Mouse (Mus musculus) kidney, adult 2 months (tissue): ENCODE results near the gene Alb.

Experiments
- CTCF ChIP-seq: fragments of 200-500 bp; conservative IDR thresholded peaks from 2 replicates; pipeline ENCODE4 v1.5.1; 2011; ENCODE audit warnings: low read depth, mild to moderate bottlenecking, control low read depth, low read length, moderate library complexity, mixed read lengths; ENCODE audit not compliant: insufficient read depth, insufficient read length
- POLR2A ChIP-seq: fragments of 200-500 bp; IDR thresholded peaks from one replicate; pipeline ENCODE4 v1.6.1; 2011; ENCODE audit warnings: low read depth, low read length, control low read depth

- no peak for TF ChIP-seq POLR2A
- TF ChIP-seq CTCF: no peak
Observed at GRCm38 (mm10) chr5:90449961-90450360, 10.7 kb upstream of the Alb start.
